Mouse (Mus musculus) heart, embryonic 16.5 days (tissue): Measurements from ENCODE around the gene Lgr5. TPM values are rescaled to one million over a fixed set of nuclear protein-coding genes. Genes with fewer than 3 reads are reported as not detected.

Experiments
- ATAC-seq: fragments of 200-750 bp; cut with Nextera tagmentation; replicated peaks from 2 replicates; pipeline ENCODE4 v1.8.0; 2017; ENCODE audit warnings: moderate number of reproducible peaks; ENCODE audit not compliant: insufficient read depth, low FRiP score; ENCODE audit errors: extremely low read depth
- H3K27ac ChIP-seq: fragments of 300-500 bp; sonication (generic); 2 replicates; pipeline ENCODE4 v1.5.1; 2014; ENCODE audit warnings: mild to moderate bottlenecking, low read length, control low read depth, moderate library complexity
- H3K27me3 ChIP-seq: fragments of 300-500 bp; sonication (generic); 2 replicates; pipeline ENCODE4 v1.6.1; 2014; ENCODE audit warnings: low read length, mixed read lengths; ENCODE audit not compliant: control insufficient read depth, insufficient read depth
- H3K36me3 ChIP-seq: fragments of 300-500 bp; sonication (generic); 2 replicates; pipeline ENCODE4 v1.6.1; 2014; ENCODE audit not compliant: control insufficient read depth, insufficient read depth
- H3K4me1 ChIP-seq: fragments of 300-500 bp; sonication (generic); 2 replicates; pipeline ENCODE4 v1.6.1; 2014; ENCODE audit warnings: low read length, mixed read lengths; ENCODE audit not compliant: control insufficient read depth, insufficient read depth
- H3K4me2 ChIP-seq: fragments of 300-500 bp; sonication (generic); 2 replicates; pipeline ENCODE4 v1.6.1; 2014; ENCODE audit warnings: low read depth, mild to moderate bottlenecking, control low read depth, low read length
- H3K4me3 ChIP-seq: fragments of 300-500 bp; sonication (generic); 2 replicates; pipeline ENCODE4 v1.5.1; 2014; ENCODE audit warnings: mild to moderate bottlenecking, control low read depth, low read length
- H3K9ac ChIP-seq: fragments of 300-500 bp; sonication (generic); 2 replicates; pipeline ENCODE4 v1.6.1; 2014; ENCODE audit warnings: low read length, control low read depth
- H3K9me3 ChIP-seq: fragments of 300-500 bp; sonication (generic); replicated peaks from 2 replicates; pipeline ENCODE4 v1.6.1; 2016; ENCODE audit warnings: low read length; ENCODE audit not compliant: control insufficient read depth
- WGBS: fragments of 180-500 bp; shearing (Covaris S2); extraction: QIAGEN DNeasy Blood & Tissue Kit; methylation state at CpG from one replicate; pipeline ENCODE4 v1.1.7; 2014; 5-methylcytosine and 5-hydroxymethylcytosine counted together
- polyA plus RNA-seq: library from polyadenylated mRNA; unstranded; fragments of >200 nt; fragmentation: Nextera tagmentation; extraction: Ambion mirVana; gene quantifications from 2 replicates; pipeline ENCODE4 v1.2.1, GENCODE M21; 2015

Gene Lgr5
- polyA plus RNA-seq, 1 experiment from 2014 or later, result 0.53 TPM

DNA sequence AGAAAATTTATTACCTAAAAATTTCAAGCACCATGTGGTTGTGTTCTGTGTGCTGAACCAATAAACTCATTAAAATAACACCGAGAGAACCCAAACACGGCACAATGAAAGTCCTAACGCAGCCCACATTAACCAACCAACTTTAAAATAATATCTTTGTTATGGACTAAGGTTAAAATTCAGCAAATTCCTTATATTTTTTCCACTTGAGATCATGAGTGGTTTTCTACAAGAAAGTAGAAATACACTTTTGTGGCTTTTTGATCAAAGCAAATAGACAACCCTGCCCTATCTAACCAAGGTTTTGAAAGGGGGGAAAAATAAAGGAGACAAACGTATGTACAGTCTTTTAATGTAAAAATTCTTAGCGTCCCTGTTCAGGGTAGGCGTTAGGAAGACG lies 8.5 kb downstream of the Lgr5 start:
- no peak for ATAC-seq
- H3K27ac ChIP-seq, result no peak overlapping the region
- 70% methylated on average over 7 of the region's 7 CpGs for WGBS

DNA sequence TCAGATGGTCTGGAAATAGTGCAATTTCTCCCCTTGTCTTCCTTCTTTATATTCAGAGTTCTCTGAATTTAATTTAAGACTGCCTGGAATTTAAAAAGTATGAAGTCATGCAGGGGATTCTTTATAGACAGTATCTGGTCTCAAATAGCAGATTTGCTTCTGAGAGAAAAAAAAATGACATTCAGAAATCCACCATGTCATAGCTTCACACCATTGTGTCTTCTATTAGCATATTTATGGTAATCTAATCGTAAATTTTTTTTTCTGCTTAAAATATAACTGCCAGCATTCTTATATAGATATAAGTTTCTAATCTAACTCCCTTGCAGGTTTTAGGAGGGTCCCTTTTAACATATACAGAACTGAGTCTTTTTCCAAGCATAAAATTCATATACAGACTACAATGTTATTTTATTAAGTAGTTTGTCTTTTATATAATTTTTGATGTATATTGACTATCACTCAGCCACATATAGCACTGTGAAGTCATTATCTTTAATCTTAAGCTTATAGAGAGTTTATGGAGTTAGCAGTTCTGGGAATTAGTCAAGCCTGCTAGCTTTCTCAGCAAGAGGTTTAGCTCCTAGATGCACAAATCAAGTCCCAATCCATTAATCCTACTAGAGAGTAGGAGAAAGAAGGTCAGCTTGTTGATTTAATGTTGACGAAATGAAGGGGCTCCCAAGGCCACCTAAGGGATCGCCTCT lies 15.7 kb downstream of the Lgr5 start:
- no peaks in the 10 kb centered on the region for H3K27me3 ChIP-seq
- H3K9ac ChIP-seq, result no peak overlapping the region
- no peaks in the 10 kb centered on the region for H3K9me3 ChIP-seq
- no peak overlapping the region for H3K4me2 ChIP-seq
- ATAC-seq, result no peak
- H3K27ac ChIP-seq, result no peak overlapping the region
- no peaks in the 10 kb centered on the region for H3K36me3 ChIP-seq
- no peak overlapping the region for H3K4me3 ChIP-seq
- WGBS, result 52% methylated on average over 3 of the region's 3 CpGs
- H3K4me1 ChIP-seq, result no peaks in the 10 kb centered on the region

More for the DNA sequence above, 8.5 kb downstream of the Lgr5 start:
- no peak overlapping the region for H3K4me3 ChIP-seq
- no peaks in the 10 kb centered on the region for H3K9me3 ChIP-seq
- H3K4me2 ChIP-seq, result no peak overlapping the region
- no peaks in the 10 kb centered on the region for H3K4me1 ChIP-seq
- H3K9ac ChIP-seq, result no peak overlapping the region
- H3K27me3 ChIP-seq, result peaks cover 5% of the 10 kb centered on the region
- H3K36me3 ChIP-seq, result no peaks in the 10 kb centered on the region

DNA sequence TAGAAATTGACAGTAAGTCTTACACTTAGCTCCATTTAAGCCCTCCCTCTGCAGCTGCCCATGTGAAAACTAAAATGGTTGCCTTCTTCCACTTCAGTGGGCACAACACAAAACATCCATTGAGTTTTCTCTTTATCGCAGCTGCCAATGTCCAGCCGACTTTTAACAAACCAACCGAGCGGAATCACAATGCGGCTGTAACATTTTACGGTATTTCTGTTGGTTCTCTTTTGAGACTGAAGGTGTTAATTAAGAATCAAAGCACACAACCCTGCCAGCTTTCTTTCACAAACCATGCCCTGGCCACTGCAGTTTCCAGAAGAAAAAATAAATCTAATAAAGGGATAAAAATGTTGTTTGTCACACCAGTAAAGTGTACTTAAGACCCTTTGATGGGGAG lies 16.3 kb downstream of the Lgr5 start:
- H3K9ac ChIP-seq, result no peak overlapping the region
- H3K4me1 ChIP-seq, result no peaks in the 10 kb centered on the region
- H3K4me3 ChIP-seq, result no peak overlapping the region
- H3K27ac ChIP-seq, result no peak overlapping the region
- no peak for ATAC-seq
- H3K36me3 ChIP-seq, result no peaks in the 10 kb centered on the region
- no peaks in the 10 kb centered on the region for H3K27me3 ChIP-seq
- WGBS, result 83% methylated on average over 6 of the region's 6 CpGs
- H3K9me3 ChIP-seq, result no peaks in the 10 kb centered on the region
- no peak overlapping the region for H3K4me2 ChIP-seq

DNA sequence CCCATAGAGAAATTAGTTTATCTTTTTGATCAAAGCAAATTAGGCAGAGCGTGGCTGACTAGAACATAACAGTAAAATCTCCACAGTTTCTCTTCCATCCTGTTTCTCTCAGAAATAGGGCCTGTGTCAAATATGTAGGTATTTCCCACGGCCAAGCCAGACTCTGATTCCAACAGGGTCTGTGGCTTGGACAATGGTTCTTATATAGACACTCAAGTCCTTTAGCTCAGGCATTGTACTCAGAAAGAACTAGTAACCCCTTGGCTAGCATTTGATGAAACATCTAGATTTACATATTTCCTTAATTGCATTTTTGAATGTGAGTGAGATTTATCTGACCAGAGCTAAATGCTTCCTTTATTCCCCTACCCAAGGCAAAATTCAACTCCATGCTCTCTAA lies 17.0 kb downstream of the Lgr5 start:
- H3K9ac ChIP-seq, result no peak overlapping the region
- H3K4me2 ChIP-seq, result no peak overlapping the region
- H3K4me1 ChIP-seq, result no peaks in the 10 kb centered on the region
- H3K27me3 ChIP-seq, result no peaks in the 10 kb centered on the region
- 77% methylated on average over 2 of the region's 2 CpGs for WGBS
- H3K36me3 ChIP-seq, result no peaks in the 10 kb centered on the region
- no peak for ATAC-seq
- H3K27ac ChIP-seq, result no peak overlapping the region
- no peak overlapping the region for H3K4me3 ChIP-seq
- H3K9me3 ChIP-seq, result no peaks in the 10 kb centered on the region

DNA sequence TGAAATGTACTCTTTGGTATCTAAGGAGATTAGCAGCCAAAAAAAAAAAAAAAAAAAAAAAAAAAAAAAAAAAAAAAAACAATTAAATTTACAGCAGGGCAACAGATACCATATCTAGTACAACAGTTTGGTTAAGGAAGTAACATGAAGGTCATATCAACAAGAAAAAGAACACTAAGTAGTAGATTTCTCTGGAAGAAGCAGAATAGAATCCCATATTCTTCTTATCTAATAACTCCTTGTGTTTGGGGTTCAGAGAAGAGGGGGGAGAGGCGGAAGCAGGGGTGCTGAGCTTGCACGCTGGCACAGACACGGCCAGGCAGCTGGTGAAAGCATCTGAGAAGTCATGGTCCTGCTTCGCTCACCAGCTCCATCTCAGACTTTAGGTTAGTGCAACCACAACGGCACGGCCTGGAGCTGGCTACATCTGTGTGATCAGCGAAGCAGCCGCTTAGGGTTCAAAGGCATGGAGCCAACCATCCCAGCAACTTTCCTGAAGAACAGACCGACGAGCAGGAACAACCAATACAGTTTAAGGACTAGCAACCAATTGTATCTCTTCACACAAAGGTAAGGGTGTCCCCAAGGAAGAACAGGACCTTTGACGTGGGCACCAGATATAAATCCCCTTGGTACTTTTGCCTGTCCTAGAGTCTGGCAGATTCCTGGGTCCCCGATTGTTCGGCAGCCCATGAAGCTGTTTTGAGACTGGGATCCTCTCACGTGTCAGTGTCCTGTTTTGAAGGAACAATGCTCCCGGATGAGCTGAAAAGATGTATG lies 17.7 kb downstream of the Lgr5 start, which contains the start of gene A930009A15Rik:
TSS of gene A930009A15Rik (plus strand) at position 275 of the 780 bp plus-strand sequence.
- 76% methylated on average over 15 of the region's 15 CpGs for WGBS
- H3K4me2 ChIP-seq, result no peak within 1 kb of the TSS
- H3K9ac ChIP-seq, result no peak within 1 kb of the TSS
- H3K9me3 ChIP-seq, result no peaks in the 10 kb centered on the region
- no peaks in the 10 kb centered on the region for H3K36me3 ChIP-seq
- no peaks in the 10 kb centered on the region for H3K27me3 ChIP-seq
- no peaks in the 10 kb centered on the region for H3K4me1 ChIP-seq
- ATAC-seq, result no peak
- no peak within 1 kb of the TSS for H3K27ac ChIP-seq
- no peak within 1 kb of the TSS for H3K4me3 ChIP-seq

DNA sequence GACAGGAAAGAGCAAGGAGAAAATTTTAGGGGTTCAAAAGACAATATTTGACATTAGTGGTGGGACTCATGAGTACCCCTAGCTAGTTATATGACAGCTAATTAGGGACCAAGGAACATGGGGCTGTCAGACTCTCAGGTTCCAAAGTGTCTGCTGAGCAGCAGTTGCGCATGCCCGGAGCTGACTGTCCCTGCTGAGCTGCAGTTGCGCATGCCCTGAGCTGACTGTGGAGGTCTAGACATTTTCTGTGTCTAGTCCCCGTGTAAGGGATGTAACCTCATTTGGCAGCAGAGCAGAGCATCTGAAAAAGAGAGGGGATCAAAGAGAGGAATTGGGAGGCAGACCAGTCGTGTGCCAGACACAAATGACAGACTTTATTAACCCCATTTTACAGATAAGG lies 23.6 kb downstream of the Lgr5 start:
- WGBS, result 75% methylated on average over 5 of the region's 5 CpGs
- Histone ChIP-seq H3K36me3 (no peaks in the 10 kb centered on the region), H3K4me1 (no peaks in the 10 kb centered on the region), H3K9ac (no peak overlapping the region), H3K4me2 (no peak overlapping the region), H3K27me3 (no peaks in the 10 kb centered on the region), H3K4me3 (no peak overlapping the region), H3K9me3 (no peaks in the 10 kb centered on the region), H3K27ac (no peak overlapping the region)
- no peak for ATAC-seq

DNA sequence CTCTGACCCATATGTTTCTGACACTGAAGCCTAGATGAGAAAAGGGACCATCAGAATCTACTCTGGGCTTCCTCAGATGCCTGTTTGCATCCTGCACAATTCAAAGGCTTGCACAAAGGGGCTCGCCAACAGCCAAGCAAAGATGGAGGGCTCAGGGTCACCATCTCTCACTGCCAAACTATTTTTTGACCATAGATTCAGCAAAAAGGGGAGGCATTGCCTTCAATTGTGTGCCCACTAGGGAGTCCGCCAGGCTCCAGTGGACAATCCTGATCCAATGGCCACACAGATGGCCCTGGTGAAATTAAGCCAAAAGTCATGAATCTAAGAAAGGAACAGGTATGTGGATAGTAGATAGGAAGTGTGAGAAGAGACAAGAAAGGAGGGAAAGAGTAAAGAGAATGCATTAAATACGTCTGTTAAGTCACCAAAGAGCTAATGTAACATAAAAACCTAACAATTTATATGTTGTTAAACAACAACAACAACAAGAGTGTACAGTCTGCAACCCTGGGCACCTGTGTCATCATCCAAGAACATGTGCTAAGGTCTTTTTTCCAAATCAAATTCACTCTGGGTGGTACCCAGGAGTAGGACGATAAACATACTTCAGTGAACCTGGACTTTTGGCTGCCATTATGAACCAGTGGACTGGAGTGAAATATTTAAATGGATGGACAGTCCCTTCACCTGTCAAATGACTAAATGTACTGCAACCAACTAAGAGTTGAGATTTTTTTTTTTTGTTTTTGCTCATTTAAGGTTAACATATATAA lies 24.5 kb downstream of the Lgr5 start:
- Histone ChIP-seq H3K9ac (no peak overlapping the region), H3K9me3 (no peaks in the 10 kb centered on the region)

DNA sequence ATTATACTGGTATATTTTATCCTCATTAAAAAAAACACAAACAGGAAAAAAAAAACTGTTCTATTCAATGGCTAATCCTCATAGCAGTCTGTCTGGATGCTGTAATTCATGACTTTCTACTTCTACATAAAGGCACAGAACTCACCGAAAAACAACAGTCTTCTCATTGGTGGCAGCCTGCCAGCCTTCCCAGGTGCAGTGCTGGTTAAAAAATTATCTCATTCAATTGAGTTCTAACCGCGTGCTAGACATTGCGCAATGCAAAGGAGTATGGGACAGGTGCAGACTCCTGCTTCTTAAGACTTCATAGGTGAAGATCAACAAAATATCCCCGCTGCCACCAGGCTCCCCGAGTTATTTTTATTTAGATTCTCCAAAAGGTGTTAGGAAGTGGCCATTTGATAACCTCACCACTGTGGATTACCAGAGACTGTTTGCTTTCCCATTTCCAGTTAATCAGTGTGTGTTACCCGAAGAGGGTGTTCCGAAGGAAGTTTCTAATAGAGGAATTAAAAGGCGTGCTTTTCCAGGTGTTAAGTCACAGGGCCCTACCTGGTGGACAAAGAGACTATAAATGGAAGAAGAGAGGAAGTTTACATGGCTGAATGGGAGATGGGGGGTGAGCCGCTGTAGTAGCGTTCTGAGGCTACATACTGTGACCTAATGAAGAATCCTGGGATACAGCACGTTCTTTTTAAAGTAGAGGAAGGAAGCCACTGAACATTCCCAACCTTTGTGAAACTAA lies 26.3 kb downstream of the Lgr5 start:
- ATAC-seq, result no peak
- Histone ChIP-seq H3K9ac (no peak overlapping the region), H3K4me2 (no peak overlapping the region), H3K27me3 (no peaks in the 10 kb centered on the region), H3K4me3 (no peak overlapping the region), H3K36me3 (no peaks in the 10 kb centered on the region), H3K4me1 (no peaks in the 10 kb centered on the region), H3K27ac (no peak overlapping the region), H3K9me3 (no peaks in the 10 kb centered on the region)
- WGBS, result 56% methylated on average over 12 of the region's 12 CpGs

More for the DNA sequence above, 24.5 kb downstream of the Lgr5 start:
- WGBS, result 82% methylated on average over 4 of the region's 4 CpGs
- H3K27me3 ChIP-seq, result no peaks in the 10 kb centered on the region
- H3K36me3 ChIP-seq, result no peaks in the 10 kb centered on the region
- no peak overlapping the region for H3K4me2 ChIP-seq
- no peak for ATAC-seq
- no peak overlapping the region for H3K4me3 ChIP-seq
- H3K27ac ChIP-seq, result no peak overlapping the region
- no peaks in the 10 kb centered on the region for H3K4me1 ChIP-seq
